Mouse (Mus musculus) lung, adult 2 months (tissue): ENCODE measurements around the gene Mast1.

ENCODE experiments used
- CTCF ChIP-seq: fragments of 200-500 bp; IDR thresholded peaks from 2 replicates; pipeline ENCODE4 v1.5.1; 2011; ENCODE audit warnings: mild to moderate bottlenecking, low read length, control low read depth; ENCODE audit not compliant: insufficient read depth
- POLR2A ChIP-seq: fragments of 200-500 bp; IDR thresholded peaks from 2 replicates; pipeline ENCODE4 v1.6.1; 2011; ENCODE audit warnings: low read depth, mild to moderate bottlenecking, control low read depth, low read length, borderline replicate concordance; ENCODE audit errors: extremely low read depth

GRCm38 (mm10) chr8:84912391-84912790 is 24.8 kb downstream of the Mast1 start:
- no peak for TF ChIP-seq POLR2A
- TF ChIP-seq CTCF = no peak
